Mouse (Mus musculus) effector memory CD4-positive, alpha-beta T cell, adult 7 months (primary cell): ENCODE results near the gene Casq1. TPM values are rescaled to one million over a fixed set of nuclear protein-coding genes. Genes with fewer than 3 reads are reported as not detected.

Experiments
- polyA plus RNA-seq: library from polyadenylated mRNA; unstranded; fragments of 100-300 nt; shearing (Covaris generic); gene quantifications from one replicate; pipeline ENCODE4 v1.2.1, GENCODE M21; 2017

The Casq1 gene
- polyA plus RNA-seq: not detected

DNA sequence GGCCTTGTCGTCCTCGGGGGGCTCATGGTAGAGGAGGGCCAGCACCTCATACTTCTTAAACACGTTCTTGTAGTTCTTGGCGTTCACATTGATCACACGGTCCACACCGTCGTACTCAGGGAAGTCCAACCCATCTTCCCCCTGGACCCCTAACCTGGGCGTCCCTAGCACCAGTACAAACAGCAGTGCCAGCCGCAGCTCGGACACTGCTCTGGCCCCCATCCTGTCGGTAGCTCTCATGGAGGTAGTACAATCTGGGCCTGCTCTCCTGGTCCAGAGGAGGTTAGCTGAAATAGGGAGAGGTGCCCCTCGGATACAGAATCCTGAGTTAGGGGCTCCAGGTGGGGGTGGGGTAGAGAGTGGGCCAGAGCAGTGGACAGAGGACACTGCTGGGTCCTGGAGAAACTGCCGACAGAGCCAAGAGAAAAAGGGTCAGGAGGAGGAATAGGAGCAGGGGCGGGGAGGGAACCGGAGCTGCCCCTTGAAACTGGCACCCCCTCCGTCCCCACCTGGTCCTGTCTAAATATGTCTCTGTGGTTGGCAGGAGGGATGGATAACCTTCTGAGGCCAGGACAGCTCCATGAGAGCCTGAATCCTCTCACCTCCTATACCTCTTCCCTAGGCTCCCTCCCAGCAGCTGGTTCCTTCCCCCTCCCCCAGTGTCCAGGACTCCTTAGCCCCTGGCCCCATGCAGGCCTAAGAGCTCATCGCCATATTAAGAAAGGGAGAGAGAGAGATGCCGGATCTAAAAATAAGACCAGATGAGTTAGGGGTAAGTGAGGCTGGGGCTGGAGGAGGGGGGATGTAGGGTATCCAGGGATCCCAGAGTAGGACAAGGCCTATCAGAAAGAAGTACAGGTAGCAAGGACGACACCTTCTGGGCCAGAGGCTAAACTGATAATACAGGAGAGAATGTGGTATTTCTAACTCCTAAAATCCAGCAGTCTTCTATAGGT is at the start of gene Casq1:
TSS of gene Casq1 (minus strand) at position 418 of the 956 bp plus-strand sequence.

DNA sequence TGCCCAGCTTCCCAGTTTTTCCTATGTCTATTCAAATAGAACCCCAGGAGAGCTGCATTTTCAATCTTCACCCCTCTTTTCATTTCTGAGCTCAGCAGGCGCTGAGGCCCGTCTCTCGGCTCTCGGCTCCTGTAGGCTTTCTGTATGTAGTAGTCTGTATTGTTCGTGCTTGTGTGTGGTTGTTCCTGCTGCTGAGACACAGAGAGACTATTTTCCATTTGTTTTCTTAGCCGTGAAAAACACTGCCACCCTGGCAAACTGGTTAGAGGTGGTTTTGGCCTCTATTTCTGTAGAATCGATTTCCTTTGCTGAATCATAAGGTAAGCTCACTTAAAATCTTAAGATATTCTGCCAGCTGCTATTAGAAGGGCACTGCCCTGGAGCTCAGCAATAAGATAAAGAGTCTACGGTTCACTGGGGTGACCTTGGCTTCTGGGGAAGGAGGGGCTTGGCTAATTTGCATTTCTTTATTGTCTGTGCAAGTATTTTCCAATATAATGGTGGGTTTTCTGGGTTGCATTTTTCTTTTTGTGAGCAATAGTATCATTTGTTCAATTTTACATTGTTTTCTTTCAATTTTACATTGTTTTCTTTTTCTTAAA is 41.9 kb upstream of the Casq1 start, which contains the start of gene Igsf8:
TSS of gene Igsf8 (plus strand) at position 165 of the 602 bp plus-strand sequence.

DNA sequence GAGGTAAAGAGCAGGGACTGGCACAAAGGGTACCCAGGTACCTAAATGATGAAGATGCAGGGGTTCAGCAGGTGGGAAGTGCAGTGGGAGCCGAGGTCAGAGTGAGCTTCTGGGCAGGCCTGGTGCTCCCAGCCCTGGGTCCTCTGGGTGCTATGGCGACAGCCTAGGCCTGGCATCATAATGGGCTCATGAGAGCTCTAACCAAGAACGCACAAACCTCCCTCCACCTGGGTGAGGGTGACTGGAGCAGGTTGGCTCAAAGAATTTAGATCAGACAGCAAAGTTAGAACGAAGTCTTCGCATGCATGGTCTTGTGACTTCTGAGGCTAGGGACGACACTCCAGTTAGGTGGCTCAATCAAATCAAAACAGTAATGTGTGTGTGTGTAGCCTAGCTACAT is 38.6 kb upstream of the Casq1 start, which contains the start of gene Atp1a4:
TSS of gene Atp1a4 (minus strand) at position 101 of the 400 bp plus-strand sequence.

DNA sequence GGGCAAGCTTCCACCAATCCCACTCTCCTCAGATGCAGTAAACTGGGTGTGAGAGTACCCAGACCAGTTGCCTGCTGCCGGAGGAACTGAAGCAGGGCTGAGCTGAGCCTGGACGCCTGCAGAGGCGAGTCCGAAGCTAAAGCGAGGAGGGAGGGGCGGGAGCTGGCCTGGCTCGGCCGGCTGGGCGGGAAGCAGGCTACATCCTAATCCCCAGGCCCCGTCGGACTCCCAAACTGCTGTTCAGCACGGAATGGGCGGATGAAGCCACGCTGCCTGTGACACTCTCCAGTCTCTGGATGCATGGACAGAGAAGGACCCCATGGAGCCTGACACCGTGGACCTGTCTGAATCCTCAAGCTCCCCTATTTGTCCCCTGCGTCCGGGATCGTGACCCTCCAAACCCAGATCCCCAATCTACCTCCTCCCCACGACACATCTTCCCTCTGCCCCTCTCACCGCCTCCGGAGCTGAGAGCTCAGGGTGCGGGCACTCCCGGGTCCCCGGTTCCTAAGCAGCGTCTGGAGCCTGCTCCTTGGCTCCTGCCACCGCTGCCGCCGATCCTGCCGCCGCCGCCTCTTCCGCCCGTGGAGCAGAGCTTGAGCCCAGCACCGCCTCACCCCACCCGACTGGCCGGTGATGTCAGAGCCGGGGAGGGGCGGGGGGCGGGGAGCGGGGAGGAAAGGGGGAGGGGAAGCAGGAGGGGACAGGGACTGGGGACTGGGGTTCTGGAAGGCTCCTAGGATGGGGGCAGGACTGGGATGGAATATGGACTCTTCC is 13.3 kb downstream of the Casq1 start, which contains the start of gene Pea15a:
TSS of gene Pea15a (minus strand) at position 664 of the 777 bp plus-strand sequence.

Other genes starting within 250 kb of the Casq1 start
- gene Vangl2, start 191.4 kb downstream of the Casq1 start, polyA plus RNA-seq: 0.22 TPM
- not detected for gene Nhlh1, start 162.3 kb downstream of the Casq1 start, polyA plus RNA-seq
- gene Copa, start 137.3 kb downstream of the Casq1 start, polyA plus RNA-seq: 178 TPM
- 108 TPM for gene Ncstn, start 137.1 kb downstream of the Casq1 start, polyA plus RNA-seq
- 31.7 TPM for gene Pex19, start 93.1 kb downstream of the Casq1 start, polyA plus RNA-seq
- gene Dcaf8, start 71.8 kb downstream of the Casq1 start, polyA plus RNA-seq: 107 TPM
- gene Pea15a, start 13.1 kb downstream of the Casq1 start, polyA plus RNA-seq: 104 TPM
- gene Atp1a4, start 38.5 kb upstream of the Casq1 start, polyA plus RNA-seq: not detected
- gene Igsf8, start 41.8 kb upstream of the Casq1 start, polyA plus RNA-seq: 55.0 TPM
- not detected for gene Atp1a2, start 78.2 kb upstream of the Casq1 start, polyA plus RNA-seq
- gene Kcnj9, start 109.5 kb upstream of the Casq1 start, polyA plus RNA-seq: not detected
- 0.18 TPM for gene Kcnj10, start 121.3 kb upstream of the Casq1 start, polyA plus RNA-seq
- gene Pigm, start 156.7 kb upstream of the Casq1 start, polyA plus RNA-seq: 12.6 TPM